Mouse (Mus musculus) CH12F3 (cell line): ENCODE data around the gene Agtr1a.

Experiments
- in situ Hi-C: fragments of 300-500 bp; cut with MboI; formaldehyde crosslinking; loops from 2 replicates; pipeline ENCODE4 v1.14.3; 2020; ENCODE audit warnings: low sequenced_read_pairs

Gene Agtr1a

GRCm38 (mm10) chr13:30361002-30361401 is 24.8 kb downstream of the Agtr1a start:
- in situ Hi-C loops, result no loop called here

- in situ Hi-C loops, result no loop called here
Observed at GRCm38 (mm10) chr13:30362048-30362447, 25.8 kb downstream of the Agtr1a start.

- in situ Hi-C loops, result no loop called here
Observed at GRCm38 (mm10) chr13:30364097-30364625, 27.9 kb downstream of the Agtr1a start.

DNA sequence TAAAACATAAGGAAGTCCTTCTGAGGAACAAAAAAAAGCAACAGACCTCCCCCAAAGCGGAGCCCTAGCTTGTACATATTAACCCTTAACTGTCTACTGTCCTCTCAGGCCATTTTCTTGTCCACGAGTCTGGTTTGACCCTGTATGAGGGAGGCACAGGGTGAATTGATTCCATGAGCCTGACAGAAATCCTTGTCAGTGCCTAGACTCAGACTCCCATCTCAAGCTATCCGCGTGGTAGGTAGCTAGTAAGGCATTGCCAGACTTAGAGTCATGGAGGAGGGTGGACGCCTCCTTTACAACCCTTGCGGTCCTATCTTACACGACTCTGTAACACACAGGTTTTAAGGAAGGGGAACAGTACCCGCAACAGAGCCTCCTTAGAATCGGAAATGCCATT is 28.5 kb downstream of the Agtr1a start:
- in situ Hi-C loops, result no loop called here

GRCm38 (mm10) chr13:30365378-30365777 is 29.1 kb downstream of the Agtr1a start:
- in situ Hi-C loops, result no loop called here

DNA sequence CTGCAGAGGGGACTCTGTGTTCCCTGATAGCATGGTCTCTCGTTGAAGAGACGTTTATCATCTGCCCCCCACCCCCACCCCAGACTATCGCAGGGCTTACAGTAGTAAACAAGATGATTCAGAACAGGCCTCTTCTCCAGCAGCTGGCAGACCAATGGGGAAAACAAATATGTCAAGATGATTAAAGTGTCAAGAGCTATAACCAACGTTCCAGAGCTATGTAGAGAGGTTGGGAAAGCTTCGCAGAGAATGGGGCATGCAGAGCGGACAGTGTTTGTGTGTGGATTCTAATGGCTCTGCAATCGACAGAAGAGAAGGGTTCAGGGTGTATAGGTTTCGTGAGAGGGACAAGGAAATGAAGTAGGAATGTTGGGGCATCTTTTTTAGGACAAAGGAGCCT is 31.9 kb downstream of the Agtr1a start:
- in situ Hi-C loops, result no loop called here

DNA sequence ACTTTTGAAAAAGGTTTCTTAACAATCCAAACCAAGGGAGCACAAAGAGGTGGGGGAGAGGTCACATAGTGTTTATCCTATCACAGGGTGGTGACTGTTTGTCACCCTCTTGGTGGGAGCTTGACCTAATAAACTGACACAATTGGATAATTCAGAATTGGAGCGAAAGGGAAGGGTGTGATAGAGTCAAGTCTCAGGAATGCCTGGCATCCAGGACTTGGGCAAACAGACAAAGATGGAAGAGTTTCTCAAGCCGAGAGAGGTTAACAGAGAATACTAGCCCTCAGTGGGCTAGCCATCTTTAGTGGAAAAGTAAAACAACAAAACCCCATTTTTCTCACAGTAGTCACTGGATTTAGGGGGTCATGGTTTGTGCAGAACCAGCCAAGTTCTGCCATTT is 32.5 kb downstream of the Agtr1a start:
- in situ Hi-C loops, result no loop called here

DNA sequence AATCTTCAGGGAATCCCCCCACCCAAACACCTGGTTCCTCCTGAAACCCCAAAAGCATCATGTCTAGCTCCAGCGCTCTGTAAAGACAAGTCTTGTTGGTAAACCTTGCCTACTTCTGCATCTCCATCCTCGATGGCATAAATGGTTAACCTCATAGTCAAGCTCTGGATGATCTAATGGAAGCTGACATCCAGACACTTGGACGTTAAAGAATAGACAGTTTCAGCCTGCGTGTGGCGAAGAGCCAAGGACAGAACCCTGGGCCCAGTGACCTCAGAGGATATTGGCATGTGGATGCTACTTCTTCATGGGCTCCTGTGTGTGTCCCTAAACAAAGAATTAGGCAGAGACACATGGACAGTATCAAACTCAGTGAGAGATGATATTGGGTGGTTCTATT is 42.6 kb downstream of the Agtr1a start:
- in situ Hi-C loops, result no loop called here

DNA sequence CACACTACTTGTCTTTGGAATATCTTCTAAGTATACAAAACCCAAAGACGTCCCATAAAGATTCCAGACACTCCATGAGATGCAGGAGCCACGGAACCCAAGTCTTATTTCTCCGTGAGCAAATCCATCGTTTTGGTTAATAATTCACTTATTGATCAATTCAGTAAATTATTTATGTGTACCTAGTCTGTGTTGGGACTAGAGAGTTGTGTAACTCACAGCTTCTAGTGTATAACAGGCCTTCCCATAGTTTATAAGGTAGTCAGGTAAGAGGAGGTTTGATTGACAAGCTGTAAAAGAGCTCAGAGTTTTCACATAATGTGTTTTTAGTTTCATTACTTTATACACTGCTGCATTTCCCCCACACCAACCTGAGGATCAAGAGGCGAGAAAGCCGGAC is 48.9 kb downstream of the Agtr1a start:
- in situ Hi-C loops, result no loop called here

- in situ Hi-C loops, result no loop called here
Observed at GRCm38 (mm10) chr13:30394123-30394522, 57.9 kb downstream of the Agtr1a start.

DNA sequence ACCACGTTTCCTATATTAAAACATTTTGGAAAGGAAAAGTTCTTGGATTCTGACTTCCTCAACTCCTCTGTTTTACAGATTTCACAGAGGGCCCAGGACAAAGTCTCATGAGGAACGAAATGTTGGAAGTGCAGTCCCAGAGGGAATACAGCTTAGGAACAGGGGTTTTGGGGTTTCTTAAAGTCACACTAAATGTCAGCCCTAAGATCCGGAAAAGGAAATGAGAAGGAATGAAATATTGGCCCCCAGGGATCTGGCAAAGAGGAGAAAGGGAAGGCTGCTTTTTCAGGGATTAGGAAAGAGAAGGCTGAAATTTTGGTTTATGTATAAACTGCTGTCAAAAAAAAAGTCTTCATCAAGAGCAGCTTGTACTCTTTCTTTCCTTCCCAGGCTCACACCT is 60.2 kb downstream of the Agtr1a start:
- in situ Hi-C loops, result no loop called here

- in situ Hi-C loops, result no loop called here
Observed at GRCm38 (mm10) chr13:30398852-30399251, 62.6 kb downstream of the Agtr1a start.

- in situ Hi-C loops, result no loop called here
Observed at GRCm38 (mm10) chr13:30400621-30401020, 64.4 kb downstream of the Agtr1a start.

DNA sequence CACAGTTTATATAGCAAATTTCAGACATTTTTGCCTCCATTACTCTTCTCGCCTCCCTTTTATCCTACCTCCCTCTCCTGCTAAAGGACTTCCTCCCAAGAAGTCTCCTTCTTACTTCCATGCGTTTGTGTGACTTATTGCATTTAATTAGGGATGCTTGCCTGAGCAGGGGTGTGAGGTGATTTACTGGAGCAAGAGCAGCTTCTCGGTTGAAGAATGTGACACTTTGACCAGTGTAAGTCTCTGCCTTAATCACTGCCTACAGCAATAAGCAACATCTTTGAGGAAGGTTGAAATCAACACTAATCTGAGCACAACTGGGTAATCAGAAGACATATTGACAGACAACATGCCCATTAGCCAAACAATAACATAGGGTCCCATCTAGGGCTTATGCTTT is 67.6 kb downstream of the Agtr1a start:
- in situ Hi-C loops, result no loop called here

GRCm38 (mm10) chr13:30418611-30419010 is 82.4 kb downstream of the Agtr1a start:
- in situ Hi-C loops, result no loop called here

DNA sequence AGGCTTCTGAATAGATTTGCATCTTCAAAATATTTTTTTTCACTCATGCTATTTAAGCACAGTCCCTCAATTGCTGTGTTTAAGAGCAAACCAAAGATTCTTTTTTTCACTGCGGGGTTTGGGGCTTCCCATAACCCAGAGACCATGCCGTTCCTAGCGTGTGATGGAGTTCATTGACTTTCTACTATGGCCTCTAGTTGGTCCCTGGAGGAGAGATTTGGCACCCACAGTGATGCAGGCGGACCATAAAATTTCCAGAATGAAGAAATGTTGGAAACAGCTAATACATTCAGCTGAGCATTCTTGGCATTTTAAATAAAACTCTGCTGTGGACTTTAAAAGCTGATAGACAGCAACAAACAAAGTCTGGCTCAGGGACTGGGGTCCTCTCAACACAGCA is 90.8 kb downstream of the Agtr1a start:
- in situ Hi-C loops, result no loop called here

- in situ Hi-C loops, result no loop called here
Observed at GRCm38 (mm10) chr13:30427436-30427835, 91.2 kb downstream of the Agtr1a start.
